Mouse (Mus musculus) limb, embryonic 12.5 days (tissue): ENCODE data around the gene Emilin2. TPM values are rescaled to one million over a fixed set of nuclear protein-coding genes. Genes with fewer than 3 reads are reported as not detected.

ENCODE experiments used
- ATAC-seq: fragments of 200-750 bp; cut with Nextera tagmentation; 2 replicates; pipeline ENCODE4 v1.8.0; 2017; ENCODE audit warnings: low read depth, moderate TSS enrichment; ENCODE audit not compliant: insufficient number of reproducible peaks, insufficient read depth, low FRiP score, low TSS enrichment
- H3K27ac ChIP-seq: fragments of 300-500 bp; sonication (generic); 2 replicates; pipeline ENCODE4 v1.5.1; 2016; ENCODE audit warnings: mild to moderate bottlenecking, moderate library complexity
- H3K27me3 ChIP-seq: fragments of 300-500 bp; sonication (generic); 2 replicates; pipeline ENCODE4 v1.6.1; 2016; ENCODE audit warnings: mild to moderate bottlenecking, moderate library complexity
- H3K36me3 ChIP-seq: fragments of 300-500 bp; sonication (generic); 2 replicates; pipeline ENCODE4 v1.6.1; 2016; ENCODE audit warnings: mild to moderate bottlenecking, moderate library complexity
- H3K4me1 ChIP-seq: fragments of 300-500 bp; sonication (generic); replicated peaks from 2 replicates; pipeline ENCODE4 v1.6.1; 2016
- H3K4me2 ChIP-seq: fragments of 300-500 bp; sonication (generic); 2 replicates; pipeline ENCODE4 v1.6.1; 2016; ENCODE audit warnings: mild to moderate bottlenecking, moderate library complexity
- H3K4me3 ChIP-seq: fragments of 300-500 bp; sonication (generic); replicated peaks from 2 replicates; pipeline ENCODE4 v1.5.1; 2016; ENCODE audit warnings: mild to moderate bottlenecking
- H3K9ac ChIP-seq: fragments of 300-500 bp; sonication (generic); replicated peaks from 2 replicates; pipeline ENCODE4 v1.6.1; 2016; ENCODE audit warnings: mild to moderate bottlenecking, moderate library complexity
- H3K9me3 ChIP-seq: fragments of 300-500 bp; sonication (generic); 2 replicates; pipeline ENCODE4 v1.6.1; 2016; ENCODE audit warnings: mild to moderate bottlenecking, moderate library complexity
- WGBS: fragments of 180-500 bp; shearing (Covaris S2); methylation state at CpG from one replicate; pipeline ENCODE4 v1.1.7; 2016; 5-methylcytosine and 5-hydroxymethylcytosine counted together
- polyA plus RNA-seq: library from polyadenylated mRNA; unstranded; fragments of >200 nt; fragmentation: Nextera tagmentation; extraction: Ambion mirVana; gene quantifications from 2 replicates; pipeline ENCODE4 v1.2.1, GENCODE M21; 2016

Emilin2 gene
- polyA plus RNA-seq, 1 experiment from 2014 or later: 22.9 TPM

- H3K4me2 ChIP-seq: no peak overlapping the region
- no peaks in the 10 kb centered on the region for H3K9me3 ChIP-seq
- peaks cover 64% of the 10 kb centered on the region for H3K36me3 ChIP-seq
- no peak for ATAC-seq
- peak overlapping the region; percentile 73 for H3K27ac ChIP-seq
- H3K9ac ChIP-seq: no peak overlapping the region
- H3K27me3 ChIP-seq: no peaks in the 10 kb centered on the region
- no peak overlapping the region for H3K4me3 ChIP-seq
- 77% methylated on average over 2 of the region's 2 CpGs for WGBS
- peaks cover 57% of the 10 kb centered on the region for H3K4me1 ChIP-seq
These were observed 61.7 kb downstream of the Emilin2 start for GRCm38 (mm10) chr17:71250046-71250445.

GRCm38 (mm10) chr17:71248963-71249362 is 62.8 kb downstream of the Emilin2 start:
- Histone ChIP-seq H3K9ac (no peak overlapping the region), H3K4me3 (no peak overlapping the region), H3K4me2 (no peak overlapping the region), H3K27me3 (no peaks in the 10 kb centered on the region), H3K4me1 (peaks cover 47% of the 10 kb centered on the region), H3K36me3 (peaks cover 75% of the 10 kb centered on the region), H3K9me3 (no peaks in the 10 kb centered on the region), H3K27ac (no peak overlapping the region)
- ATAC-seq: no peak
- WGBS: 89% methylated on average over 6 of the region's 6 CpGs

- no peak for ATAC-seq
- no peaks in the 10 kb centered on the region for H3K9me3 ChIP-seq
- no peaks in the 10 kb centered on the region for H3K27me3 ChIP-seq
- no peak overlapping the region for H3K9ac ChIP-seq
- H3K4me3 ChIP-seq: no peak overlapping the region
- 90% methylated on average over 4 of the region's 4 CpGs for WGBS
- peaks cover 17% of the 10 kb centered on the region for H3K4me1 ChIP-seq
- H3K4me2 ChIP-seq: no peak overlapping the region
- no peak overlapping the region for H3K27ac ChIP-seq
- peaks cover 97% of the 10 kb centered on the region for H3K36me3 ChIP-seq
These were observed 65.8 kb downstream of the Emilin2 start for GRCm38 (mm10) chr17:71246022-71246421.

GRCm38 (mm10) chr17:71245133-71245532 is 66.6 kb downstream of the Emilin2 start:
- Histone ChIP-seq H3K36me3 (peaks cover 97% of the 10 kb centered on the region), H3K27ac (no peak overlapping the region), H3K4me1 (peaks cover 8% of the 10 kb centered on the region; the same call in 1 of the 2 replicates), H3K9ac (no peak overlapping the region), H3K4me2 (no peak overlapping the region), H3K27me3 (no peaks in the 10 kb centered on the region), H3K9me3 (no peaks in the 10 kb centered on the region), H3K4me3 (no peak overlapping the region)
- 97% methylated on average over 15 of the region's 15 CpGs for WGBS
- ATAC-seq: no peak

- Histone ChIP-seq H3K27me3 (no peaks in the 10 kb centered on the region), H3K9ac (no peak overlapping the region), H3K27ac (no peak overlapping the region), H3K4me3 (no peak overlapping the region), H3K36me3 (peaks cover 97% of the 10 kb centered on the region), H3K9me3 (no peaks in the 10 kb centered on the region), H3K4me2 (no peak overlapping the region), H3K4me1 (no peaks in the 10 kb centered on the region)
- no peak; the same call in 1 of the 2 replicates for ATAC-seq
- WGBS: 94% methylated on average over 7 of the region's 7 CpGs
These were observed 69.1 kb downstream of the Emilin2 start for GRCm38 (mm10) chr17:71242666-71243065.

- Histone ChIP-seq H3K27me3 (no peaks in the 10 kb centered on the region), H3K36me3 (peaks cover 94% of the 10 kb centered on the region), H3K27ac (no peak overlapping the region), H3K4me2 (no peak overlapping the region), H3K4me3 (no peak overlapping the region), H3K4me1 (no peaks in the 10 kb centered on the region), H3K9ac (no peak overlapping the region), H3K9me3 (no peaks in the 10 kb centered on the region)
- WGBS: 93% methylated on average over 9 of the region's 9 CpGs
- no peak for ATAC-seq
These were observed 71.0 kb downstream of the Emilin2 start for GRCm38 (mm10) chr17:71240811-71241210.

GRCm38 (mm10) chr17:71238494-71238893 is 73.3 kb downstream of the Emilin2 start:
- H3K4me1 ChIP-seq: no peaks in the 10 kb centered on the region
- H3K4me3 ChIP-seq: no peak overlapping the region
- no peak overlapping the region for H3K27ac ChIP-seq
- no peak overlapping the region for H3K4me2 ChIP-seq
- H3K27me3 ChIP-seq: no peaks in the 10 kb centered on the region
- H3K9ac ChIP-seq: no peak overlapping the region
- no peak for ATAC-seq
- H3K36me3 ChIP-seq: peaks cover 88% of the 10 kb centered on the region
- no peaks in the 10 kb centered on the region for H3K9me3 ChIP-seq
- WGBS: 96% methylated on average over 7 of the region's 7 CpGs

GRCm38 (mm10) chr17:71235229-71235958 is 76.4 kb downstream of the Emilin2 start:
- no peaks in the 10 kb centered on the region for H3K4me1 ChIP-seq
- H3K36me3 ChIP-seq: peaks cover 82% of the 10 kb centered on the region
- H3K27ac ChIP-seq: no peak overlapping the region
- H3K9me3 ChIP-seq: no peaks in the 10 kb centered on the region
- no peak overlapping the region for H3K9ac ChIP-seq
- no peak overlapping the region for H3K4me2 ChIP-seq
- WGBS: 84% methylated on average over 12 of the region's 12 CpGs
- H3K27me3 ChIP-seq: no peaks in the 10 kb centered on the region
- peak; percentile 56; the same call in 1 of the 2 replicates for ATAC-seq
- no peak overlapping the region for H3K4me3 ChIP-seq

- no peak overlapping the region for H3K4me2 ChIP-seq
- H3K4me1 ChIP-seq: no peaks in the 10 kb centered on the region
- no peak overlapping the region for H3K9ac ChIP-seq
- ATAC-seq: no peak
- 93% methylated on average over 12 of the region's 12 CpGs for WGBS
- no peak overlapping the region for H3K4me3 ChIP-seq
- no peaks in the 10 kb centered on the region for H3K27me3 ChIP-seq
- H3K9me3 ChIP-seq: no peaks in the 10 kb centered on the region
- H3K27ac ChIP-seq: no peak overlapping the region
- H3K36me3 ChIP-seq: peaks cover 81% of the 10 kb centered on the region
These were observed 77.7 kb downstream of the Emilin2 start for GRCm38 (mm10) chr17:71234041-71234594.

GRCm38 (mm10) chr17:71233210-71233609 is 78.6 kb downstream of the Emilin2 start:
- H3K4me2 ChIP-seq: no peak overlapping the region
- H3K9ac ChIP-seq: no peak overlapping the region
- peaks cover 77% of the 10 kb centered on the region for H3K36me3 ChIP-seq
- WGBS: 96% methylated on average over 4 of the region's 4 CpGs
- H3K4me3 ChIP-seq: no peak overlapping the region
- no peak for ATAC-seq
- H3K27ac ChIP-seq: no peak overlapping the region
- no peaks in the 10 kb centered on the region for H3K27me3 ChIP-seq
- H3K9me3 ChIP-seq: no peaks in the 10 kb centered on the region
- no peaks in the 10 kb centered on the region for H3K4me1 ChIP-seq

GRCm38 (mm10) chr17:71231998-71232397 is 79.8 kb downstream of the Emilin2 start:
- H3K9ac ChIP-seq: no peak overlapping the region
- WGBS: 82% methylated on average over 2 of the region's 2 CpGs
- no peak overlapping the region for H3K4me3 ChIP-seq
- peaks cover 73% of the 10 kb centered on the region for H3K36me3 ChIP-seq
- no peaks in the 10 kb centered on the region for H3K4me1 ChIP-seq
- no peaks in the 10 kb centered on the region for H3K27me3 ChIP-seq
- no peak overlapping the region for H3K27ac ChIP-seq
- no peaks in the 10 kb centered on the region for H3K9me3 ChIP-seq
- H3K4me2 ChIP-seq: no peak overlapping the region
- no peak for ATAC-seq
